Comparison of ENCODE assay signal across 11 mouse cellular contexts in genomic region chr5:53381492-53382199, GRCm38 (mm10).
DNase-seq lines count a peak whose midpoint lies in the region; ATAC-seq lines count a peak whose summit lies in the region.
"Had no signal": no experiment of that assay in that cellular context is flagged by ENCODE, and none has a peak within 500 bp of the region (broad histone marks: within the 10 kb centered on the region; RNA-seq: fewer than 3 reads in every experiment).

No protein-coding gene starts in this region.

- no peaks in the 10 kb centered on the region for H3K9me3 ChIP-seq in stomach, embryonic 15.5 days
- no peaks in the 10 kb centered on the region for H3K9me3 ChIP-seq in kidney, embryonic 15.5 days (replicated peaks)
- H3K9me3 ChIP-seq: liver, embryonic 15.5 days had no signal

- DNase-seq in embryo, embryonic 10 days (ENCODE audit: low spot score), result peak; percentile 9
- no peak for DNase-seq in embryo, embryonic 11 days
- DNase-seq in lung, adult 18-20 months, result peak; percentile 24 to 32
- DNase-seq in lung, postnatal 25 days (ENCODE audit: low spot score), result no peak
- DNase-seq in gastrocnemius, postnatal 25 days, result peak; percentile 40
- DNase-seq in ovary, adult 18-20 months (ENCODE audit: low spot score), result no peak
- DNase-seq: kidney, adult 8-10 months; thymus, postnatal 25 days had no signal

- H3K4me3 ChIP-seq in stomach, embryonic 15.5 days (replicated peaks), result no peak overlapping the region
- H3K4me3 ChIP-seq in kidney, embryonic 15.5 days (replicated peaks), result no peak overlapping the region
- H3K4me3 ChIP-seq: liver, embryonic 15.5 days had no signal

- WGBS in stomach, embryonic 15.5 days, result 42% methylated on average over 13 of the region's 13 CpGs
- WGBS in kidney, embryonic 15.5 days, result 51% methylated on average over 13 of the region's 13 CpGs

- H3K27ac ChIP-seq in stomach, embryonic 15.5 days, result peak overlapping the region; percentile 48
- H3K27ac ChIP-seq in kidney, embryonic 15.5 days, result no peak overlapping the region
- H3K27ac ChIP-seq: liver, embryonic 15.5 days had no signal

- H3K36me3 ChIP-seq in stomach, embryonic 15.5 days, result no peaks in the 10 kb centered on the region
- H3K36me3 ChIP-seq in kidney, embryonic 15.5 days, result no peaks in the 10 kb centered on the region
- H3K36me3 ChIP-seq: liver, embryonic 15.5 days had no signal

- no peak for ATAC-seq in stomach, embryonic 15.5 days (ENCODE audit: insufficient read depth, low FRiP score, low read depth)
- ATAC-seq in kidney, embryonic 15.5 days (replicated peaks; ENCODE audit: low FRiP score), result no peak

- peaks cover 14% of the 10 kb centered on the region for H3K4me1 ChIP-seq in stomach, embryonic 15.5 days
- H3K4me1 ChIP-seq in kidney, embryonic 15.5 days, result peaks cover 14% of the 10 kb centered on the region
- H3K4me1 ChIP-seq: liver, embryonic 15.5 days had no signal

- no peak overlapping the region for H3K4me2 ChIP-seq in stomach, embryonic 15.5 days
- H3K4me2 ChIP-seq in kidney, embryonic 15.5 days, result no peak overlapping the region
- H3K4me2 ChIP-seq: liver, embryonic 15.5 days had no signal

- no peaks in the 10 kb centered on the region for H3K27me3 ChIP-seq in stomach, embryonic 15.5 days (replicated peaks)
- 0 out of 2 replicates have a peak, but pooled peaks cover 5% of the 10 kb centered on the region for H3K27me3 ChIP-seq in kidney, embryonic 15.5 days
- H3K27me3 ChIP-seq: liver, embryonic 15.5 days had no signal

- H3K9ac ChIP-seq in stomach, embryonic 15.5 days, result no peak overlapping the region
- no peak overlapping the region for H3K9ac ChIP-seq in kidney, embryonic 15.5 days
- H3K9ac ChIP-seq: liver, embryonic 15.5 days had no signal

Comparison
In these comparisons a context has a peak if more than half of its experiments do, and no peak if none do; other contexts are left out.
1. DNase-seq: peak in embryo, embryonic 10 days (single experiment), lung, adult 18-20 months (2 of 2) and gastrocnemius, postnatal 25 days (single experiment); none in embryo, embryonic 11 days (single experiment), lung, postnatal 25 days (single experiment) and ovary, adult 18-20 months (single experiment).